Mouse (Mus musculus): ENCODE data around the gene Gm20509.

DNA sequence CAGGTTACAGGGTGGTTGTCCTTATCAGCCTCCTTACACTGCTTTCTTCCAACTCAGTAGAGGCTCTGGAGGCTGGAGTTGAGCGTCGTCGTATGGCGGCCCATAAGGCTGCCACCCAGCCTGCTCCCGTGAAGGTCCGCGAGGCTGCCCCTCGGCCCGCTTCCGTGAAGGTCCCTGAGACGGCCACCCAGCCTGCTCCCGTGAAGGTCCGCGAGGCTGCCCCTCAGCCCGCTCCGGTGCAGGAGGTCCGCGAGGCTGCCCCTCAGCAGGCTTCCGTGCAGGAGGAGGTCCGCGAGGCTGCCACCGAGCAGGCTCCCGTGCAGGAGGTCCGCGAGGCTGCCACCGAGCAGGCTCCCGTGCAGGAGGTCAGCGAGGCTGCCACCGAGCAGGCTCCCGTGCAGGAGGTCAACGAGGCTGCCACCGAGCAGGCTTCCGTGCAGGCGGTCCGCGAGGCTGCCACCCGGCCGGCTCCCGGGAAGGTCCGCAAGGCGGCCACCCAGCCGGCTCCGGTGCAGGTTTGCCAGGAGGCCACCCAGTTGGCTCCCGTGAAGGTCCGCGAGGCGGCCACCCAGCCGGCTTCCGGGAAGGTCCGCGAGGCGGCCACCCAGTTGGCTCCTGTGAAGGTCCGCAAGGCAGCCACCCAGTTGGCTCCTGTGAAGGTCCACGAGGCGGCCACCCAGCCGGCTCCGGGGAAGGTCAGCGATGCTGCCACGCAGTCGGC is 1.0 kb downstream of the Gm20509 start:
- TF ChIP-seq ZNF384 (IDR thresholded peaks at IDR 0.05; ENCODE audit: low read depth, low read length) (no peak), HCFC1 (IDR thresholded peaks at IDR 0.05; ENCODE audit: borderline replicate concordance, insufficient read depth, low read length) (no peak)
